Mouse (Mus musculus): Measurements from ENCODE around the gene Dctn5.

- TF ChIP-seq CTCF (conservative IDR thresholded peaks at IDR 0.05; ENCODE audit: insufficient read depth, insufficient read length, low read depth, low read length) (no peak), POLR2A (IDR thresholded peaks at IDR 0.05; ENCODE audit: low read depth, low read length) (peak; percentile 68)
Observed at GRCm38 (mm10) chr7:122132497-122133337, at the start of gene Dctn5, which contains the start of gene Palb2.

All from kidney, adult 2 months (tissue).